Mouse (Mus musculus): Measurements from ENCODE around the gene Rdh7.
"Not testable (repeated sequence)": the region's sequence is repeated elsewhere in the genome, so short reads cannot be mapped to it uniquely, and the experiment has no call there.

Rdh7 gene

GRCm38 (mm10) chr10:127893163-127894022 lies 4.8 kb upstream of the Rdh7 start:
- DNase-seq (ENCODE audit: low read depth, low spot score), result not testable (repeated sequence)

- no peak for DNase-seq (ENCODE audit: low read depth, low spot score)
These were observed 2.9 kb upstream of the Rdh7 start for GRCm38 (mm10) chr10:127891481-127891880.

GRCm38 (mm10) chr10:127886971-127887370 lies 1.6 kb downstream of the Rdh7 start:
- DNase-seq (ENCODE audit: low read depth, low spot score), result no peak

- no peak for DNase-seq (ENCODE audit: low read depth, low spot score)
These were observed 2.1 kb downstream of the Rdh7 start for GRCm38 (mm10) chr10:127886551-127886950.

- DNase-seq (ENCODE audit: low read depth, low spot score), result no peak
These were observed 7.6 kb downstream of the Rdh7 start for GRCm38 (mm10) chr10:127881041-127881440.

GRCm38 (mm10) chr10:127879155-127879688 lies 9.4 kb downstream of the Rdh7 start:
- DNase-seq (ENCODE audit: low read depth, low spot score), result no peak

- no peak for DNase-seq (ENCODE audit: low read depth, low spot score)
These were observed 10.2 kb downstream of the Rdh7 start for GRCm38 (mm10) chr10:127878262-127879057.

GRCm38 (mm10) chr10:127877681-127878080 lies 10.9 kb downstream of the Rdh7 start:
- DNase-seq (ENCODE audit: low read depth, low spot score), result no peak

GRCm38 (mm10) chr10:127872484-127872883 lies 16.1 kb downstream of the Rdh7 start:
- DNase-seq (ENCODE audit: low read depth, low spot score), result no peak

GRCm38 (mm10) chr10:127866232-127866631 lies 22.4 kb downstream of the Rdh7 start, which contains the start of gene Rdh16f2:
TSS of gene Rdh16f2 (plus strand) at chr10:127866474.
- DNase-seq (ENCODE audit: low read depth, low spot score), result no peak

- DNase-seq (ENCODE audit: low read depth, low spot score), result no peak
These were observed 23.7 kb downstream of the Rdh7 start for GRCm38 (mm10) chr10:127864931-127865330.

- DNase-seq (ENCODE audit: low read depth, low spot score), result no peak
These were observed 32.2 kb downstream of the Rdh7 start for GRCm38 (mm10) chr10:127856376-127856775.

- DNase-seq (ENCODE audit: low read depth, low spot score), result no peak
These were observed 39.0 kb downstream of the Rdh7 start, which contains the start of gene Rdh19 for GRCm38 (mm10) chr10:127849628-127850027. TSS of gene Rdh19 (plus strand) at chr10:127849928.

- no peak for DNase-seq (ENCODE audit: low read depth, low spot score)
These were observed 40.5 kb downstream of the Rdh7 start for GRCm38 (mm10) chr10:127848089-127848488.

- DNase-seq (ENCODE audit: low read depth, low spot score), result not testable (repeated sequence)
These were observed 42.7 kb downstream of the Rdh7 start for GRCm38 (mm10) chr10:127845945-127846344.

GRCm38 (mm10) chr10:127840776-127841175 lies 47.8 kb downstream of the Rdh7 start:
- no peak for DNase-seq (ENCODE audit: low read depth, low spot score)

GRCm38 (mm10) chr10:127838539-127838938 lies 50.1 kb downstream of the Rdh7 start:
- DNase-seq (ENCODE audit: low read depth, low spot score), result no peak

GRCm38 (mm10) chr10:127837793-127838192 lies 50.8 kb downstream of the Rdh7 start:
- not testable (repeated sequence) for DNase-seq (ENCODE audit: low read depth, low spot score)

GRCm38 (mm10) chr10:127835292-127835691 lies 53.3 kb downstream of the Rdh7 start:
- DNase-seq (ENCODE audit: low read depth, low spot score), result no peak

- DNase-seq (ENCODE audit: low read depth, low spot score), result not testable (repeated sequence)
These were observed 54.4 kb downstream of the Rdh7 start for GRCm38 (mm10) chr10:127834186-127834585.

Data from retina, postnatal 7 days (tissue).